Mouse (Mus musculus): ENCODE measurements around the gene Rras. TPM values are rescaled to one million over a fixed set of nuclear protein-coding genes. Genes with fewer than 3 reads are reported as not detected.

Rras gene
- polyA plus RNA-seq, 1 experiment from 2014 or later: 12.5 TPM

- WGBS: 90% methylated on average over 6 of the region's 6 CpGs
- Histone ChIP-seq H3K36me3 (replicated peaks) (peaks cover 85% of the 10 kb centered on the region), H3K27ac (no peak overlapping the region), H3K27me3 (replicated peaks) (no peaks in the 10 kb centered on the region), H3K9ac (no peak overlapping the region), H3K4me1 (0 out of 2 replicates have a peak, but pooled peaks cover 1% of the 10 kb centered on the region), H3K4me2 (no peak overlapping the region), H3K4me3 (no peak overlapping the region), H3K9me3 (no peaks in the 10 kb centered on the region)
- no peak for ATAC-seq (replicated peaks)
Measured at GRCm38 (mm10) chr7:45005321-45005992, 12.3 kb upstream of the Rras start.

GRCm38 (mm10) chr7:45006503-45006902 lies 11.3 kb upstream of the Rras start:
- H3K4me2 ChIP-seq: no peak overlapping the region
- no peak for ATAC-seq (replicated peaks)
- H3K27ac ChIP-seq: no peak overlapping the region
- H3K4me3 ChIP-seq: no peak overlapping the region
- no peak overlapping the region for H3K9ac ChIP-seq
- no peaks in the 10 kb centered on the region for H3K27me3 ChIP-seq (replicated peaks)
- H3K4me1 ChIP-seq: no peaks in the 10 kb centered on the region
- no peaks in the 10 kb centered on the region for H3K9me3 ChIP-seq
- H3K36me3 ChIP-seq (replicated peaks): peaks cover 75% of the 10 kb centered on the region
- 93% methylated on average over 12 of the region's 12 CpGs for WGBS

- ATAC-seq (replicated peaks): no peak
- no peak overlapping the region for H3K27ac ChIP-seq
- H3K36me3 ChIP-seq (replicated peaks): peaks cover 76% of the 10 kb centered on the region
- no peaks in the 10 kb centered on the region for H3K4me1 ChIP-seq
- WGBS: 95% methylated on average over 29 of the region's 29 CpGs
- H3K9me3 ChIP-seq: no peaks in the 10 kb centered on the region
- no peak overlapping the region for H3K4me2 ChIP-seq
- no peak overlapping the region for H3K4me3 ChIP-seq
- H3K9ac ChIP-seq: no peak overlapping the region
- no peaks in the 10 kb centered on the region for H3K27me3 ChIP-seq (replicated peaks)
Measured at GRCm38 (mm10) chr7:45007141-45007540, 10.6 kb upstream of the Rras start.

- Histone ChIP-seq H3K4me3 (no peak overlapping the region), H3K27me3 (replicated peaks) (no peaks in the 10 kb centered on the region), H3K9me3 (no peaks in the 10 kb centered on the region), H3K4me2 (no peak overlapping the region), H3K9ac (no peak overlapping the region), H3K4me1 (no peaks in the 10 kb centered on the region), H3K36me3 (replicated peaks) (peaks cover 81% of the 10 kb centered on the region), H3K27ac (no peak overlapping the region)
- WGBS: 95% methylated on average over 30 of the region's 30 CpGs
- no peak for ATAC-seq (replicated peaks)
Measured at GRCm38 (mm10) chr7:45007846-45008245, 9.9 kb upstream of the Rras start.

- H3K27ac ChIP-seq: no peak overlapping the region
- H3K36me3 ChIP-seq (replicated peaks): peaks cover 81% of the 10 kb centered on the region
- no peaks in the 10 kb centered on the region for H3K4me1 ChIP-seq
- H3K27me3 ChIP-seq (replicated peaks): no peaks in the 10 kb centered on the region
- WGBS: 94% methylated on average over 19 of the region's 19 CpGs
- ATAC-seq (replicated peaks): no peak
- no peak overlapping the region for H3K4me3 ChIP-seq
- no peak overlapping the region for H3K9ac ChIP-seq
- no peak overlapping the region for H3K4me2 ChIP-seq
- H3K9me3 ChIP-seq: no peaks in the 10 kb centered on the region
Measured at GRCm38 (mm10) chr7:45008411-45008810, 9.3 kb upstream of the Rras start.

GRCm38 (mm10) chr7:45012011-45012410 lies 5.8 kb upstream of the Rras start:
- WGBS: 99% methylated on average over 6 of the region's 6 CpGs
- peaks cover 16% of the 10 kb centered on the region for H3K4me1 ChIP-seq
- ATAC-seq (replicated peaks): no peak
- no peaks in the 10 kb centered on the region for H3K9me3 ChIP-seq
- H3K4me2 ChIP-seq: no peak overlapping the region
- H3K27me3 ChIP-seq (replicated peaks): no peaks in the 10 kb centered on the region
- no peak overlapping the region for H3K4me3 ChIP-seq
- H3K27ac ChIP-seq: no peak overlapping the region
- no peak overlapping the region for H3K9ac ChIP-seq
- H3K36me3 ChIP-seq (replicated peaks): peaks cover 49% of the 10 kb centered on the region

GRCm38 (mm10) chr7:45012824-45013223 lies 4.9 kb upstream of the Rras start:
- Histone ChIP-seq H3K4me3 (no peak overlapping the region), H3K27ac (no peak overlapping the region), H3K9ac (no peak overlapping the region), H3K9me3 (no peaks in the 10 kb centered on the region), H3K4me2 (no peak overlapping the region), H3K27me3 (replicated peaks) (no peaks in the 10 kb centered on the region), H3K36me3 (replicated peaks) (peaks cover 41% of the 10 kb centered on the region), H3K4me1 (peaks cover 23% of the 10 kb centered on the region)
- 87% methylated on average over 4 of the region's 4 CpGs for WGBS
- ATAC-seq (replicated peaks): no peak

- Histone ChIP-seq H3K9me3 (no peaks in the 10 kb centered on the region), H3K4me2 (no peak overlapping the region), H3K27ac (no peak overlapping the region), H3K27me3 (replicated peaks) (no peaks in the 10 kb centered on the region), H3K4me1 (peaks cover 27% of the 10 kb centered on the region), H3K36me3 (replicated peaks) (peaks cover 34% of the 10 kb centered on the region), H3K9ac (no peak overlapping the region), H3K4me3 (no peak overlapping the region)
- WGBS: 98% methylated on average over 16 of the region's 16 CpGs
- ATAC-seq (replicated peaks): no peak
Measured at GRCm38 (mm10) chr7:45013366-45014095, 4.2 kb upstream of the Rras start.

GRCm38 (mm10) chr7:45014096-45014451 lies 3.7 kb upstream of the Rras start:
- Histone ChIP-seq H3K27ac (no peak overlapping the region), H3K27me3 (replicated peaks) (no peaks in the 10 kb centered on the region), H3K4me3 (no peak overlapping the region), H3K9me3 (no peaks in the 10 kb centered on the region), H3K36me3 (replicated peaks) (peaks cover 30% of the 10 kb centered on the region), H3K9ac (no peak overlapping the region), H3K4me2 (no peak overlapping the region), H3K4me1 (peaks cover 27% of the 10 kb centered on the region)
- no peak for ATAC-seq (replicated peaks)
- 97% methylated on average over 3 of the region's 3 CpGs for WGBS

- H3K27ac ChIP-seq: peak overlapping the region; percentile 84
- no peak for ATAC-seq (replicated peaks)
- WGBS: 3% methylated on average over 20 of the region's 20 CpGs
Measured at GRCm38 (mm10) chr7:45015344-45015956, 2.3 kb upstream of the Rras start.

GRCm38 (mm10) chr7:45015957-45016612 lies 1.7 kb upstream of the Rras start, which contains the start of gene Scaf1:
Scaf1 (minus strand) TSS chr7:45016363.
- H3K4me1 ChIP-seq: peaks cover 27% of the 10 kb centered on the region
- peak within 1 kb of the TSS; percentile 84 for H3K27ac ChIP-seq
- H3K4me2 ChIP-seq: peak within 1 kb of the TSS; percentile 77
- H3K36me3 ChIP-seq (replicated peaks): peaks cover 19% of the 10 kb centered on the region; the same call in 1 of the 2 replicates
- no peaks in the 10 kb centered on the region for H3K9me3 ChIP-seq
- peak within 1 kb of the TSS; percentile 92 for H3K4me3 ChIP-seq
- peak; percentile 94 for ATAC-seq (replicated peaks)
- H3K27me3 ChIP-seq (replicated peaks): no peaks in the 10 kb centered on the region
- peak within 1 kb of the TSS; percentile 95 for H3K9ac ChIP-seq
- WGBS: 1% methylated on average over 69 of the region's 69 CpGs

More at GRCm38 (mm10) chr7:45015344-45015956, 2.3 kb upstream of the Rras start:
- no peaks in the 10 kb centered on the region for H3K9me3 ChIP-seq
- H3K4me3 ChIP-seq: peak overlapping the region; percentile 92
- peak overlapping the region; percentile 95 for H3K9ac ChIP-seq
- peaks cover 19% of the 10 kb centered on the region; the same call in 1 of the 2 replicates for H3K36me3 ChIP-seq (replicated peaks)
- H3K4me1 ChIP-seq: peaks cover 27% of the 10 kb centered on the region
- no peaks in the 10 kb centered on the region for H3K27me3 ChIP-seq (replicated peaks)
- H3K4me2 ChIP-seq: peak overlapping the region; percentile 77

- peak overlapping the region; percentile 92 for H3K4me3 ChIP-seq
- ATAC-seq (replicated peaks): no peak
- H3K27ac ChIP-seq: peak overlapping the region; percentile 77
- peak overlapping the region; percentile 38 for H3K9ac ChIP-seq
- H3K9me3 ChIP-seq: no peaks in the 10 kb centered on the region
- peak overlapping the region; percentile 77 for H3K4me2 ChIP-seq
- no peaks in the 10 kb centered on the region for H3K27me3 ChIP-seq (replicated peaks)
- peaks cover 27% of the 10 kb centered on the region for H3K4me1 ChIP-seq
- WGBS: 5% methylated on average over 4 of the region's 4 CpGs
- H3K36me3 ChIP-seq (replicated peaks): peaks cover 17% of the 10 kb centered on the region; the same call in 1 of the 2 replicates
Measured at GRCm38 (mm10) chr7:45016761-45017160, 1.0 kb upstream of the Rras start.

All from midbrain, embryonic 15.5 days (tissue).